Mouse (Mus musculus): ENCODE measurements around the gene Gja6.

Gja6 gene

DNA sequence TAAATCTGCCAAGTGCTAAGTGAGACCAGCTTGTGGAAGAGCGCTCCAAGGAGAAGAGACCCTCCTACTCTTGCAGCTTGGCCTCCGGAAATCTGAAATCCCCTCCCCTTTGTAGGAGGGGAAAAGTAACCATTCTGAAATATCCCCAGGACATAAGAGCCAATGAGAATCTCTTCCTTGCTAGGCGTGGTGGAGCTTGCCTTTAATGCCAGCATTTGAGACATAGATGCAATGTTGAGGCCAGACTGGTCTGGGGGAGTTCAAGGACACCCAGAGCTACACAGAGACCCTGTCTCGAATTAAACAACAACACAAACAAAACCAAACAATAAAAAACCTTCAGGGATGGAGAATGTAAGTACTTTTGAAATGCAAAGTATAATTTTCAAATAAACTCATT is at the start of gene Gja6:
TSS of gene Gja6 (minus strand) at position 101 of the 400 bp plus-strand sequence.
- no peak for DNase-seq (ENCODE audit: low spot score)

- no peak for DNase-seq (ENCODE audit: low spot score)
Observed at GRCm38 (mm10) chrX:160949583-160949982, 42.7 kb upstream of the Gja6 start.

- no peak for DNase-seq (ENCODE audit: low spot score)
Observed at GRCm38 (mm10) chrX:160944722-160945121, 37.9 kb upstream of the Gja6 start.

- no peak for DNase-seq (ENCODE audit: low spot score)
Observed at GRCm38 (mm10) chrX:160935541-160935940, 28.7 kb upstream of the Gja6 start.

DNA sequence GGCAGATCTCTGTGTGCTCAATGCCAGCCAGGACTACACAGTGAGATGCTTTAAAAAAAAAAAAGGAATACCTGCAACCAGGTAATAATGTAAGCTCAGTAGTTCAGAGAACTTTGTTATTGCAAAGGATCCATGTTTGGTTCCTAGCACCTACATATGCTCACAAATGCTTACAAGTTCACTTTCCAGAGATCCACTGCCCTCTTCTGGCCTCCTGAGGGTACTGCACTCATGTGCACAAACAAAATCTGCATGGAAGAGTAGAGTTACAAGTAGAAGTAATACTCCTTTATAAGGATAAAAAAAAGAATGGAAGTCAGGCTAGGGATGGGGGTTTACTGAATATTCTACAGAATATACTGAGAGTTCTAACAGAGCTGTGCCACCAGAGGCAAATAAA is 23.8 kb upstream of the Gja6 start:
- DNase-seq (ENCODE audit: low spot score), result no peak

GRCm38 (mm10) chrX:160928870-160929269 is 22.0 kb upstream of the Gja6 start:
- no peak for DNase-seq (ENCODE audit: low spot score)

GRCm38 (mm10) chrX:160919022-160919637 is 12.3 kb upstream of the Gja6 start:
- no peak for DNase-seq (ENCODE audit: low spot score)

DNA sequence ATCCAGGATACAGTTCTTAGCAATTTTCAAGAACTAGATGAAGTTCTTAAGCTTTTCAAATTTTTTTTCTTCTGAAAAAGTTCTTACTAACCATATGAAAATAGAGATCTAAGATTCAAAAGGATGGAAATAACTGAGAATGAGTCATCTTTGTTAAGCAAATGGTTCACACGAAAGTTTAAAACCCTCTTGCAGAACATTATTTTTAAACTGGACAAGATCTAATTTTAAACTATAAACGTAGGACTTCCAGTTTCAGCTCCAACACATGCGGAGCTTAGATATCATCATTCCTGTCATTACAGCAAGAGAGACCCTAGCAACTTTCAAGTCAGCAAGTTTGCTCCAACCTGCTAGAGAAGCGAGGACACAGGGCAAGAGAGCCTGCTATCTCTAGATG is 375 bp downstream of the Gja6 start:
- no peak for DNase-seq (ENCODE audit: low spot score)

DNA sequence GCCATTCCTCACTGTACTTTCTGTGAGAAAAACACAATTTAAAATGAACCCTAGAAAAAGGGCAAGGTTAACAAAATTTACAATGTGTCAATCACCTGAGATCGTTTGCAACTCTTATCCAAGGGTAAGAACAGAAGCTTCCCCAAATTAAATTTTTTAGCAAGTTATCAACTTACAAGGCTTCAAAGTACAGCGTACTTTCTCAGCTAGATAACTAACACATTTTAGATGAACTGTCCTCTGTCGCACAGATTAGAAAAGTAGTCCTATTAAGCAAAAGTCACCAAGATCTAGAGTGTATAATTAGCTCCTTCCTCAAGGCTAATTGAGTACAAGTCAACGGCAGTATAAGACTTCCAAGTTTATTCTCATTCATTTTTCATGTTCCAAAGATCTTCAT is 939 bp downstream of the Gja6 start:
- DNase-seq (ENCODE audit: low spot score), result no peak

DNA sequence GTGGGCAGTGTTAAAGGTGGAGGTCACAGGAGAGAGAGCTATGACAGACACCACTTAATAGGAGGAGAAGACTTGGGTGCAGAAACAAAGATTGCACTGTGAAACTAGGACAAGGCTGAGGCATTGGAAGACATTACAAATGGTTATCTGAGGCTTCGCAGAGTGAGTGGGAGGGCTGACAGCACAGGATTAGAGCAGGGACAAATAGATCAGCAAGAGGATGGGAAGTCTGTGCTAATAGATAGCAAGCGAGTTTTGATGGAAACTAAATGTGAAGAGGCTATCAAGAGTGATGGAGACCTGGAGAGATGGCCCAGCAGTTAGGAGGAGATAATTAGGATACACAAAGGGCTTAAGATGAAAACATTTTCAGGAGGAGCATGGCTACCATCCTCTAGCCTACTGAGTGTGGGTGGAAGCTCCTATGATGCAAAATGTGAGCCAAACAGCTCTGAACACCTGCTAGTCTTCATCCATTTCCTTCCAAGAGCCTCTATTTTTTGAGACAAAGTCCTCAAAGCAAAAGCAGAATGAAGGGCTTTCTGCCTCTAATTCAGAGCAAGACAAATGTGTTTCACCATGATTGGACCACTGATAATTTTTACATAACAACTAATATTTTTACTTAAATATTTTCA is 1.7 kb downstream of the Gja6 start:
- no peak for DNase-seq (ENCODE audit: low spot score)

- DNase-seq (ENCODE audit: low spot score), result no peak
Observed at GRCm38 (mm10) chrX:160901118-160901517, 5.7 kb downstream of the Gja6 start.

- no peak for DNase-seq (ENCODE audit: low spot score)
Observed at GRCm38 (mm10) chrX:160892077-160892476, 14.8 kb downstream of the Gja6 start.

GRCm38 (mm10) chrX:160886301-160886700 is 20.6 kb downstream of the Gja6 start:
- no peak for DNase-seq (ENCODE audit: low spot score)

- DNase-seq (ENCODE audit: low spot score), result no peak
Observed at GRCm38 (mm10) chrX:160866576-160866975, 40.3 kb downstream of the Gja6 start.

DNA sequence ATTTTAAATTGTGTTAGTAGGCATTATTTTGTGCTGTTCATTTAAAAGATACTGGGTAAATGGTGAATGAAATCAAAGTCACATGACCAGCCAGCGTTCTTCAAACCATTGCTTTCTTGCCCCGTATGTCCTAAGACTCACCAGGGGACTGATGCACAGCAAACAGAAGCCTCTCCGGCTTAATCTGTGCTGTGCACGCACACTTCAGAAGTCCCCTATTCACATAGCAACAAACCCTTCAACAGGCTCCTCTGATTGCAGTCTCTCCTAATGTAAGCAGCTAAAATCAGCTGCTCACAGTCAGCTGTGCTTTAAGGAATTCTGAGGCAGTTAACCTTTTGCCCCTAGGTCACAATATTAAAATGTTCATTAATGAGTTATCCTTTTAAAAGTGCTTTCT is 41.8 kb downstream of the Gja6 start:
- no peak for DNase-seq (ENCODE audit: low spot score)

DNA sequence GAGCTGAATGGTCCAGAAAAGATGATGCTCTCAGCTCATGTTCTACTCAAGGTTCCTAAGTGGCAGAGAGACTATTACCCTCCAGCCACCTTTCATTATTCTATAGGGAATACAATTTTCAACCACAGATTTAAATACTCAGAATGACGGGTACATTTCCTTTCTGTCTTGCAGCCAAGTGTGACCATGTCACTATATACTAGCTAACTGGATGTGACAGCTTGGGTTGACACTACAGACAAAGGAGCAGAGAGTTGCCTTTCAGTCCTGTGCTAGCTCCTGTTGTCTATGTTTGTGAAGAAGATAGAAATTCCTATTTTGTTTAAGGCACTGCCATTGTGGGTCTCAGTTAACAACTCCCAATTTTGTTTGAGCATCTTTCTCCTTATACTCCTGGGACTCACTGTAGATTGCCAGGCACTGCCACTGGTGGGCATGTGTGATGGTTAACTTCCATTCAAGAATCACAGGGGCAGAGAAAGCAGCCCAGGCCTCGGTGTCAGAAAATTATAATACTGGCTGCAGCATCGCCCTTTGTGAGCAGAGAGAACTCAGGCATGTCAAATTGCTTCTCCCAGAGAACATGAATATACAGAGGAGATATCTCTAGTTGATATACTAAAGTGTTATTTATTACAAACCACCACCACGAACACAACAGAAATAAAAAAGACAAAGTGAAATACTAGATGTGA is 43.0 kb downstream of the Gja6 start:
- DNase-seq (ENCODE audit: low spot score), result no peak

All from left cerebral cortex, adult 11 months (tissue).